Mouse (Mus musculus) hindbrain, embryonic 11.5 days (tissue): ENCODE data around the gene Ampd2. TPM values are rescaled to one million over a fixed set of nuclear protein-coding genes. Genes with fewer than 3 reads are reported as not detected.

Source experiments
- ATAC-seq: fragments of 200-750 bp; cut with Nextera tagmentation; 2 replicates; pipeline ENCODE4 v1.8.0; 2017; ENCODE audit warnings: mild to moderate bottlenecking, moderate TSS enrichment, moderate library complexity; ENCODE audit not compliant: low FRiP score
- DNase-seq: peaks from one replicate; pipeline ENCODE4 v3.0.0-alpha.2; 2015; ENCODE audit warnings: low spot score
- H3K27ac ChIP-seq: fragments of 300-500 bp; sonication (generic); 2 replicates; pipeline ENCODE4 v1.5.1; 2014; ENCODE audit warnings: mild to moderate bottlenecking, low read depth, low read length
- H3K27me3 ChIP-seq: fragments of 300-500 bp; sonication (generic); 2 replicates; pipeline ENCODE4 v1.6.1; 2014; ENCODE audit warnings: mild to moderate bottlenecking, low read length, moderate library complexity, mixed read lengths; ENCODE audit not compliant: control insufficient read depth, insufficient read depth
- H3K36me3 ChIP-seq: fragments of 300-500 bp; sonication (generic); 2 replicates; pipeline ENCODE4 v1.6.1; 2014; ENCODE audit warnings: mild to moderate bottlenecking, low read length, moderate library complexity, mixed read lengths; ENCODE audit not compliant: control insufficient read depth, insufficient read depth
- H3K4me1 ChIP-seq: fragments of 300-500 bp; sonication (generic); replicated peaks from 2 replicates; pipeline ENCODE4 v1.6.1; 2014; ENCODE audit warnings: low read length, mixed read lengths; ENCODE audit not compliant: control insufficient read depth, insufficient read depth
- H3K4me2 ChIP-seq: fragments of 300-500 bp; sonication (generic); replicated peaks from 2 replicates; pipeline ENCODE4 v1.6.1; 2014; ENCODE audit warnings: mild to moderate bottlenecking, low read depth, low read length
- H3K4me3 ChIP-seq: fragments of 300-500 bp; sonication (generic); 2 replicates; pipeline ENCODE4 v1.5.1; 2014; ENCODE audit warnings: low read depth, low read length
- H3K9ac ChIP-seq: fragments of 300-500 bp; sonication (generic); 2 replicates; pipeline ENCODE4 v1.6.1; 2014; ENCODE audit warnings: low read depth, low read length
- H3K9me3 ChIP-seq: fragments of 300-500 bp; sonication (generic); 2 replicates; pipeline ENCODE4 v1.6.1; 2016; ENCODE audit warnings: low read length; ENCODE audit not compliant: control insufficient read depth
- WGBS: fragments of 180-500 bp; shearing (Covaris S2); extraction: QIAGEN DNeasy Blood & Tissue Kit; methylation state at CpG from one replicate; pipeline ENCODE4 v1.1.7; 2014; 5-methylcytosine and 5-hydroxymethylcytosine counted together
- polyA plus RNA-seq: library from polyadenylated mRNA; unstranded; fragments of >200 nt; fragmentation: Nextera tagmentation; extraction: Ambion mirVana; gene quantifications from 2 replicates; pipeline ENCODE4 v1.2.1, GENCODE M21; 2014

Gene Ampd2
- polyA plus RNA-seq, 1 experiment from 2014 or later, result 32.6 TPM

DNA sequence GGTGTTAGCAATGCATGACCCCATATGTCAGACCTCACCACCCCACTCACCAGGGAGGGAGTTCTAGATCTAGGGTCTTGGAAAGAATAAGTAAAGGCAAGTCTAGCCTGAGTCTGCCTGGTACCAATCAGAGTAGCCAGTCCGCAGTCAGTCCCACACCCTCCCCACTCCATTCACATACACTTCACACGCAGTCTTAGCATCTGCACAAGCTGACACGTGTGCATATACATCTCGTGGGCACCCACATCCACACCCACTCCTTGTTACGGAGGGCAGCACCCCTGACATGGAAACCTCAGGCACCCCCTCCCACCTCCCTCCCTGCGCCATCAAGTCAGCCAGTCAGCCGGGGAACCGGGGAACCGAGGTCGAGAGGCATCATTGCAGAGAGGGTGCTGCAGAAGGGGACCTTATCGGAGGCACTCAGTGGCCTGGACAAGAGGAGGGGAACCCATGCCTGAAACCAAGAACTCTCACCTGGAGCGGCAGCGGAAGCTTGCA is 1.6 kb downstream of the Ampd2 start:
- Histone ChIP-seq H3K9me3 (no peaks in the 10 kb centered on the region), H3K4me1 (peaks cover 8% of the 10 kb centered on the region)
- ATAC-seq, result peak; percentile 30

GRCm38 (mm10) chr3:108083904-108084407 is 2.5 kb downstream of the Ampd2 start:
- Histone ChIP-seq H3K27ac (no peak overlapping the region), H3K4me3 (no peak overlapping the region), H3K9me3 (no peaks in the 10 kb centered on the region), H3K4me1 (peaks cover 8% of the 10 kb centered on the region), H3K4me2 (0 out of 2 replicates have a peak overlapping the region, but pooled peaks have one; percentile 11), H3K9ac (no peak overlapping the region), H3K36me3 (no peaks in the 10 kb centered on the region), H3K27me3 (no peaks in the 10 kb centered on the region)
- no peak for DNase-seq
- WGBS, result 85% methylated on average over 4 of the region's 4 CpGs
- ATAC-seq, result no peak

More for the DNA sequence above, 1.6 kb downstream of the Ampd2 start:
- peak overlapping the region; percentile 70 for H3K9ac ChIP-seq
- no peaks in the 10 kb centered on the region for H3K36me3 ChIP-seq
- no peak for DNase-seq
- H3K4me3 ChIP-seq, result peak overlapping the region; percentile 65
- H3K27ac ChIP-seq, result peak overlapping the region; percentile 88; the same call in 1 of the 2 replicates
- H3K4me2 ChIP-seq, result peak overlapping the region; percentile 100
- H3K27me3 ChIP-seq, result no peaks in the 10 kb centered on the region
- WGBS, result 18% methylated on average over 13 of the region's 13 CpGs

GRCm38 (mm10) chr3:108083161-108083560 is 3.3 kb downstream of the Ampd2 start:
- H3K4me3 ChIP-seq, result no peak overlapping the region
- peaks cover 8% of the 10 kb centered on the region for H3K4me1 ChIP-seq
- WGBS, result 53% methylated on average over 2 of the region's 2 CpGs
- no peaks in the 10 kb centered on the region for H3K27me3 ChIP-seq
- ATAC-seq (no peak), DNase-seq (no peak)
- no peak overlapping the region for H3K4me2 ChIP-seq
- no peak overlapping the region for H3K27ac ChIP-seq
- H3K9ac ChIP-seq, result no peak overlapping the region
- H3K36me3 ChIP-seq, result no peaks in the 10 kb centered on the region
- no peaks in the 10 kb centered on the region for H3K9me3 ChIP-seq

DNA sequence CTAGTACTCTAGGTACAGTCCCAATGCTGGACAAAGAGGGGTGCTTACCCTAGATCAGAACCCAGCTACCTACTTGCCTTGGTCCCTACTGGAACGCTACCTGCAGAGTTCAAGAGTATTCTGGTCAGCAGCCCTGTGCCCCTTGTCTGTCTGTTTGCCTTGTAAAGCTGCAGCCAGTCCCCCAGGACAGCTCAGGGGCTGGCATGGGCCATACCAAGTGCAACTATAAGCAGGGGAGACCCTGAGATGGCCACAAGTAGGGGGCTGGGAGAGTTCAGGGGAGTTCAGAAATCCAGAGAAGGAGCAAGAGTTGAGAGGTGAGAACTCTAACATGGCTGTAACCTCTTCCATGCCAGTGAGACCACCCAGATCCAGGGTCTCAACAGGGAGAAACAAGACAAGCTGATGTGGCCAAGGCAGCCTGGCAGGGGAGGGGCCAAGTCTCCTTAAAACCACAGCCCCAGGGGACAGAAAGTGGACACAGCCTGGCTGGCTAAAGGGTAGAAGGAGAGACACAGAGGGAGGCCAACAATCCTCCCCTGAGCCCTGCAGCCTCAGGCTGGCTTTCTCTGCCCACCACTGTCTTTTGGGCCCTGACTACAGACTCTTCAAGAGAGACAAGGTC is 4.1 kb downstream of the Ampd2 start:
- peak; percentile 14 for DNase-seq
- H3K9me3 ChIP-seq, result no peaks in the 10 kb centered on the region
- H3K27me3 ChIP-seq, result no peaks in the 10 kb centered on the region
- peaks cover 8% of the 10 kb centered on the region for H3K4me1 ChIP-seq
- H3K36me3 ChIP-seq, result no peaks in the 10 kb centered on the region
- 65% methylated on average over 1 of the region's 1 CpGs for WGBS
- peak overlapping the region; percentile 11; the same call in 1 of the 2 replicates for H3K4me2 ChIP-seq
- no peak overlapping the region for H3K4me3 ChIP-seq
- H3K27ac ChIP-seq, result no peak overlapping the region
- ATAC-seq, result no peak
- peak overlapping the region; percentile 19; the same call in 1 of the 2 replicates for H3K9ac ChIP-seq

- DNase-seq, result no peak
- WGBS, result 75% methylated on average over 4 of the region's 4 CpGs
- H3K27ac ChIP-seq, result no peak overlapping the region
- H3K27me3 ChIP-seq, result no peaks in the 10 kb centered on the region
- H3K4me3 ChIP-seq, result no peak overlapping the region
- no peak overlapping the region for H3K4me2 ChIP-seq
- no peak overlapping the region for H3K9ac ChIP-seq
- H3K36me3 ChIP-seq, result 0 out of 2 replicates have a peak, but pooled peaks cover 4% of the 10 kb centered on the region
- no peaks in the 10 kb centered on the region for H3K9me3 ChIP-seq
- ATAC-seq, result no peak
- peaks cover 8% of the 10 kb centered on the region for H3K4me1 ChIP-seq
These were observed 4.8 kb downstream of the Ampd2 start for GRCm38 (mm10) chr3:108081681-108082080.

- Histone ChIP-seq H3K36me3 (0 out of 2 replicates have a peak, but pooled peaks cover 4% of the 10 kb centered on the region), H3K4me2 (no peak overlapping the region), H3K9ac (no peak overlapping the region), H3K27ac (no peak overlapping the region), H3K4me1 (peaks cover 2% of the 10 kb centered on the region; the same call in 1 of the 2 replicates), H3K27me3 (no peaks in the 10 kb centered on the region), H3K4me3 (no peak overlapping the region), H3K9me3 (no peaks in the 10 kb centered on the region)
- 97% methylated on average over 9 of the region's 9 CpGs for WGBS
- ATAC-seq (no peak), DNase-seq (no peak)
These were observed 9.6 kb downstream of the Ampd2 start for GRCm38 (mm10) chr3:108076836-108077235.

DNA sequence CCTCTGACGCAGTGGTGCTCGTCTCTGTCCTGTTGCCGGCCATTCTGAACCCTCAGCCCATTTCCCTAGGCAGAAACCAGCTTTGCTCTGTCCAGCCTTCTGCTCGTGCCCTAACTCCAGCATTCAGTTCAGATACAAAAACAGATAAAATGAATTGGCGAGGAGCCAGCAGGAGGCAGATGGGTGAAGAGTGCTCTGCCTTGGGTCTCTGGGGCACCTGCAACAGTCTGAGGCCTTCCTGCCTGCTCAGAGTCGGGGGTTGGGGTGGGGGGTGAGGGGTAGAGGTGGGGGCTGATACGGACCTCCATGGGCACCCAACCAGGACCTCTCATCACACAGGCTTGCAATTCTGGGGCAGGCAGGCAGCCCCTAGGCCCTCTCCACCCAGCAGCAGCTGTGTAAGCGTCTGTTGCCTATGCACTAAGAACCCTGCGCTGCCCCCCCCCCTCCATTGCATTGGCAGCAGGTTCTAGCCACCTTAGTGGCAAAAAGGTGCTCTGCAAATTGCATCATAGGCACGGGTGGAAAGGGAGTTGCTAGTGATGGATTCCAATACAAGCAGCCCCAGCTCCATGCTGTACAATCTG is 13.4 kb downstream of the Ampd2 start:
- no peak overlapping the region for H3K9ac ChIP-seq
- DNase-seq (no peak), ATAC-seq (no peak)
- H3K4me1 ChIP-seq, result no peaks in the 10 kb centered on the region
- H3K27me3 ChIP-seq, result no peaks in the 10 kb centered on the region
- H3K4me2 ChIP-seq, result no peak overlapping the region
- H3K36me3 ChIP-seq, result 0 out of 2 replicates have a peak, but pooled peaks cover 4% of the 10 kb centered on the region
- 76% methylated on average over 10 of the region's 10 CpGs for WGBS
- no peak overlapping the region for H3K4me3 ChIP-seq
- no peak overlapping the region for H3K27ac ChIP-seq
- no peaks in the 10 kb centered on the region for H3K9me3 ChIP-seq

DNA sequence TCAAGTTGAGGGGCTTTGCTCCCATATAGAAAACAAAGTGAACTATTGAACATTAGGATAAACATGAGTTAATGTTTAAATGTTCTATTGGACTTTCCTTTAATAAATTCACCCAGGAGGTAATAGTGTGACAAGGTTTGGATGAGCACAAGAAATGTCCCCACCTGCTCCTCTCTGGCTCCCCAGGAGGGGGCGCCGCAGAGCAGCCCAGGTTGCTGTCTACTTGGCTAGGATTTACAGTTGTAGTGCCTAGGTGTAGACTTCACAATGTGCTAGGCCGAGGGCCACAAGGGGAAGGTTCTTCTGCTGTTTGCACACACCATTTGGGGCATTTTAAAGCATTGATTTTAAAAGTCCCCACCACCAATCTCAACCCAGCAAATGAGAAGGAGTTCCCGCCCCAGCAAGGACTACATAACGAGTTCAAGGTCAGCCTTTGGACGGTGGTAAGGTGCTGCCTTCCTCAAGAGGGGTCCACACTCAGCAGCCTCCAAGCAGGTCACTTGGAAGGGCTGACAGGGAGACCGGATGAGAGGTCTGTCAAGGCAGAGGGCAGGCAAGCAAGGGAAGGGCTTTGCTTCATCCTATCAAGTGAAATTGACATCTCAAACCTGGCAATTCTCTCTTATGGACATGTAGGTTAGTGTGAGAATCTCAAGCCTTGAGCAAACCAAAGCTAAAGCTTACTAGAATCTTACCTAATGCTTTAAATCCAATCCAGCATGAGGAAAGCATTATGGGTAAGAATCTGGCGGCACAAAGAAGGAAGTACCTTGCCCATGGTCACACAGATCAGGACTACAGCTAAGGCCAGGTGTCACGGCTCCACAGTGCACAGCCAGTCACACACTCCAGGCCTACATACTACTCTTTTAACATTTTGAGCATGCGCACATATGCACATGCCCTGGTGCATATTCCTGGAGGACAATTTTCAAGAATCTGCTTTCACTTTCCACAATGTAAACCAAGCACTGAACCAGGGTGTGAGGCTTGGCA is 15.9 kb downstream of the Ampd2 start:
- H3K4me1 ChIP-seq, result no peaks in the 10 kb centered on the region
- no peak overlapping the region for H3K9ac ChIP-seq
- ATAC-seq (no peak), DNase-seq (peak; percentile 74)
- H3K4me2 ChIP-seq, result no peak overlapping the region
- H3K9me3 ChIP-seq, result no peaks in the 10 kb centered on the region
- H3K36me3 ChIP-seq, result no peaks in the 10 kb centered on the region
- 69% methylated on average over 10 of the region's 10 CpGs for WGBS
- H3K27ac ChIP-seq, result no peak overlapping the region
- H3K27me3 ChIP-seq, result no peaks in the 10 kb centered on the region
- no peak overlapping the region for H3K4me3 ChIP-seq
